Mouse (Mus musculus): ENCODE results near the gene Daglb. TPM values are rescaled to one million over a fixed set of nuclear protein-coding genes. Genes with fewer than 3 reads are reported as not detected.
"Not testable (repeated sequence)": the region's sequence is repeated elsewhere in the genome, so short reads cannot be mapped to it uniquely, and the experiment has no call there.

Gene Daglb
- total RNA-seq, 2 experiments from 2014 or later, result 8.1 to 9.6 TPM

DNA sequence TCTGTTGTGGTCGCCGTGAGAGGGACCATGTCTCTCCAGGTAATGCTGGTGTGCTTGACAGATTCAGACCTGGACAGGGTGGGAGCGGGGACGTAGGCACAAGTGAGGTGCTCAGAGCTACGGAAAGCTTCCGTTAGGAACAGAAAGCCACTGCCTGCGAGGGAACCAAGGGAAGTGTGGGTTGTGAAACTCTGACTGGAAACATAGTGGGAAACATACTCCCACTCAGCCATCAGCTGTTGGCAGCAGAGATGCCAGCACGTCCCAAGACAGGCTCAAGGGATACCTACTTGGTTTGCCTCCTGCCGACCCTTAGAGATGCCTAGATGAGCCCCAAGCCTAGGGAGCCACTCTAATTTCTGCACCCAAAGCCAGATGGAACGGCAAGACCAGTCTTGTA is 22.8 kb downstream of the Daglb start:
- DNase-seq, result no peak

DNA sequence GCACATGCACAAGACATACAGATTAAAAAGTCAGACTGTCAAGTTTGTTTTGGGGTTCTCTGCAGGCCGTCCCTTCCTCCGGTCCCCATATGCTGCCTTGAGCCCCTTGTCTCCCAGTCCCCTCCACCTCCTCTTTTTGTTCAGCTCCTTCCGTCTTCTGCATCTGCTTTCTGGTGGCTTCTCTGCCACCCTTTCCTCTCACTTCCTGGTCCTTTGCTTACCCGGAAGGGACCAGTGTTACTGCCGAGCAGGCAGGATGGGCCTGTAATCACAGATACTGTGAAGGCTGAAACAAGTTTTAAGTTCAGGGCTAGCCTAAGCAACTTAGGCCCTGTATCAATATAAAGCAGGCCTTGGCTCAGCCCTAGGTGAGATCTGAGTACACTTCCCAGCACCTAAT is 23.6 kb downstream of the Daglb start:
- no peak for DNase-seq

DNA sequence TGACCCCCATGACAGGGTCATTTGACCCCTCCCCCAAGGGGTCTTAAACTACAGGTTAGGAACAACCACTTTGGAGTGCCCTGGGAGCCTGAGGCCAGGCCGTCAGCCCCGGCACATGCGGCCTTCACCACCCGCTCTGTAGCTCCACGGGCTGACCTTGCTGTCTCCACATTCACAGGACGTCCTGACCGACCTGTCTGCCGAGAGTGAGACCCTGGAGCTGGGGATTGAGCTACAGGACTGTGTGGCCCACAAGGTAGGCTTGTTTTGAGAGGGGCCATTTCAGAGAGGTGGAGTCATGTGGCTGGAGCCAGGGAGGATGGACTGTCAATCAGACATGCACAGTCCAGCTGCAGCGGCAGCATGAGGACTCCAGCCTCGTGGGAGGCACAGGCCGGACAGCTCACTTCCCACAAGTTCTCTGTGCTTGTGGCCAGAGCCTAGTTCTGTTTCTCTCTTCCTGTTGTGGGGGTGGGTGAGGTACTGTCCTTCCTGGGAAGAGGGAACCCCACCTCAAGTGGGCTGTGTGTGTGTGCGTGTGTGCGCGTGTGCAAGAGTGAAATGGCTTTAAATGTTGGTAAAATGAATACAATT is 25.5 kb downstream of the Daglb start:
- peak in 1 of 2 experiments; percentile 55 for DNase-seq

DNA sequence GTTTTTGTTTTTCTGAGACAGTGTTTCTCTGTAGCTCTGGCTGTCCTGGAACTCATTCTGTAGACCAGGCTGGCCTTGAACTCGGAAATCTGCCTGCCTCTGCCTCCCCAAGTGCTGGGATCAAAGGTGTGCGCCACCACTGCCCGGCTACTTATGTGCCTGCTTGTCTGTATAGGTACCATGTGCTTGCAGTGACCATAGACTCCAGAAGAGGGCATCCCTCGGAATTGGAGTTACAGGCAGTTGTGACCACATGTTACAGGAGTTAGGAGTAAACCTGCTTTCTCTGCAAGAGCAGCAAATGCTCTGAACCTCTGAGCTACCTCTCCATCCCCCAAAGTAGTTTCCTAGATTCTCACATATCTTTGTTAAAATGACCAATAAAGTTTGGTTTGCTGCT is 27.4 kb downstream of the Daglb start:
- DNase-seq, result no peak

DNA sequence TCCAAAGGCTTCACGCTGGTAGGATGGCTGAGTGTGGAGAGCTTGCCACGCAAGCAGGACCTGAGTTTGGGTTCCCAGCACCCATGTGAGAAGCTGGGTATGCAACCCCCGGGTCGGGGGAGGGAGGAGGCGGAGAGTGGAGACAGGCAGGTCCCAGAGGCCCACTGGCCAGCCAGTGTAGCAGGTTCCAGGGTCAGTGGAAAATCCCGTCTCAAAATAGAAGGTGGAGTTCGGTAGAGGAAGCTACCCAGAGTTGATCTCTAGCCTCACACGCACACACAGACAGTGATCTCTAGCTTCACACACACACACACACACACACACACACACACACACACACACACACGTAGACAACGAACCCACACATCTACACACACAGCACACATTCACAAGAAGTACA is 28.8 kb downstream of the Daglb start:
- no peak for DNase-seq

DNA sequence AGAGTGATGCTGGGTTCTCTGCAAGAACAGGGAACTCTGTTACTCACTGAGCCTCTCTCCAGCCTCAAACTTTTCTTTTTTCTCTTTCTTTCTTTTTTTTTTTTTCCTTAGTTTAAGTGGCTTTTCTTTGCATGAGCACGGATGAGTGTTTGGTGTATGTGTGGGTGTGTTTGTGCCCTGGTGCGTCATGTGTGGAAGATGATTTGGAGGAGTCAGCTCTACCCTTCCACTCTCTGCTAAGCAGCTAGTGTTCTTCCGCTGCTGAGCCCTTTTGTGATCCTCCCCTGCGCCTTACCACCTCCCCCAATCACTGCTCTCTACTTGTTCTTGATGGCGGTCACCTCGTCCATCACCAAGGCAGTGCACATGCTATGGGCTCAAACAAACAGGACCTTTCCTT is 31.3 kb downstream of the Daglb start:
- no peak for DNase-seq

DNA sequence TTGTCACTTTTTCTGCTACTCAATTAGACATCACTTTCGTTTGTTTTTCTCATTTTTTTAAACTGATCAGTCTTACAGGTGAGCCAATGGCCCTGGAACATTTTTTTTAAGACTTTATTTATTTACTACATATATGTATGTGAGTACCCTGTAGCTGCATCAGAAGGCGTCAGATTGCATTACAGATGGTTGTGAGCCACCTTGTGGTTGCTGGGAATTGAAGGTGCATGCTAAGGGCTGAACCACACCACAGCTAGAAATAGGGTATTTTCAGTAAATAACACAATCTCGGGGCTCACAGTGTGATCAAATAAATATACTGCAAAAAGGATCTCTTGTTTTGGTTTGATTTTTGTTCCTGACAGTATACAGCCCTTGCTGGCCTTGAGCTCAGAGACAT is 33.1 kb downstream of the Daglb start:
- no peak for DNase-seq

DNA sequence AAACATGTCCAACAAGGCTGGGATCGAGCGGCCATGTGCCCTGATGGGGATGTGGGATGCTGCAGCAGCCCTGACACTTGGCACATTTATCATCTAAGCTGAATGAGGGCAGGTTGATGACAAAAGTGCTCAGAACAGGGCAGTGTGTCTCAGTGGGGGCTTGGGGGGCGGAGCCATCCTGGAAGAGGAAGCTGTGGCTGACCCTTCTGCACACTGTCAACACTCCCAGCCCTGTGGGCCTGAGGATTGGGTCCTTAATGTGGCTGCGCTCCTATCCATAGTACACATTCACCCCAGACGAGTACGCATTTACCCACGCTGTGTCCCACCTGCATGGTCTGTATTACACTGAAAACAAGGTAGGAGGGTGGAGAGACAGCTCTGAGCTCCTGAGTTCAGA is 34.8 kb downstream of the Daglb start:
- DNase-seq, result no peak

DNA sequence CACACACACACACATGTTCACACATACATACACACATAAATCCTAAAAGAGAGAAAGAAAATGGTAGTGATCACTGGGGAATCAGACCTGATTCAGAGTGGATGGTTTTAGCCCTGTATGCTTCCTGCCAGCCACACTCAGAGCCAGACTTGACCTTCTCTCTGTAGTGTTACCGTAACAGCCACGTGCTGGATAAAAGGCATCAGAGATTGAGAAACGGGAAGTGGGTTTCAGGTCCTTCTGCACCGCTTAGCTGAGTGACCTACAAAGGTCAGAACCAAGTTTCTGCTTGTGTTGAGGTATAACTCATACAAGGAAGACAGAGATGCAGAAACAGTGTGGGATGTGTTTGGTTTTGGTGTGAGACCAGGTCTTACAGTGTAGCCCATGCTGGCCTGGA is 35.3 kb downstream of the Daglb start:
- DNase-seq, result no peak

DNA sequence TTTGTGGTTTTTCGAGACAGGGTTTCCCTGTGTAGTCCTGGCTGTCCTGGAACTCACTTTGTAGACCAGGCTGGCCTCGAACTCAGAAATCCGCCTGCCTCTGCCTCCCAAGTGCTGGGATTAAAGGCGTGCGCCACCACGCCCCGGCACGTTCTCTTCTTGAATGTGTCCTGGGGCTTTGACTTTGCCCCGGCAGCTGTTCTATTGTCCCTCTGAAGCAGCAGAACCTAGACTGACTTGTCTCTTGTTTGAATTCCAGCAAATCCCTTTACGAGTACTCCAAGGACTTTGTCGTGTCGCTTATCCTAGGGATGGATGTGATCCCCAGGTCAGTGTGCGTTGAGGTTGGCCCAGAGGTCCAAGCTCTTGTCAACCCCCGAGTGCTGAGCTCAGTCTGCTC is 36.3 kb downstream of the Daglb start:
- DNase-seq, result not testable (repeated sequence)

DNA sequence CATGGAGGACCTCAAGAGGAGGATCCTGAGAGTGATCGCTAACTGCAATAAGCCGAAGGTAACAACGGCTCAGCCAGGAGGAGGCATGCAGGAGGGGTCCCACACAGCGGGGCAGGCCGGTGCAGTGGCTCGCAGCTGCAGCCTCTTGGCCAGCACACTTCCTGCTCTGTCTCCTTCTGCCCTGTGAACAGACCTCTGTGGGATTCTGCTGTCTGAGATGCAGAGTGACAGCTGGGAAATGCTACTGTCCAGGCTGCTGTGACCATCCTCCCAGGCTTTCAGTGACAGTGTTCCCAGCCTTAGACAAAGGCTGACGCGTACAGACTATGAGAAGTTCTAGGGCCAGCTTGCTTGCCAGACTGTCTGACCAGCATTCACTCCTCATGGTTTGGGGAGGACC is 36.8 kb downstream of the Daglb start:
- no peak for DNase-seq

DNA sequence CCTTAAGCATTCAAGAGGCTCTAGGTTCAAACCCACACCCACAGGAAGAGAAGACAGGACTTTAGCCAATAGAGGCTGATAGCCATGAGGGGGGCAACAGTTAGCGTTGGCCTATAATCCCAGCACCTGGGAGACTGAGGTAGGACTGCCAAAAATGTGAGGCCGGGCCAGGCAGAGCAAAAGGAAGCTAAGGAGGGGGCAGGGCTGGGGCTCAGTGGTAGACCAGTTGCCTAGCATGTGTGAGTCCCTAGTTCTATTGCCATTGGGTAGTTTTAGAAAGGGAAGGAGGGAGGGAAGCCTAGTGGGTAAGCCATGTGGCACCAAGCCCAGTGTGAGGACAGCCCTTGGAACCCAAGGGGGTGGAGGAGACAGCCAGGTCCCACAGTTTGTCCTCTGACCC is 37.3 kb downstream of the Daglb start:
- no peak for DNase-seq

DNA sequence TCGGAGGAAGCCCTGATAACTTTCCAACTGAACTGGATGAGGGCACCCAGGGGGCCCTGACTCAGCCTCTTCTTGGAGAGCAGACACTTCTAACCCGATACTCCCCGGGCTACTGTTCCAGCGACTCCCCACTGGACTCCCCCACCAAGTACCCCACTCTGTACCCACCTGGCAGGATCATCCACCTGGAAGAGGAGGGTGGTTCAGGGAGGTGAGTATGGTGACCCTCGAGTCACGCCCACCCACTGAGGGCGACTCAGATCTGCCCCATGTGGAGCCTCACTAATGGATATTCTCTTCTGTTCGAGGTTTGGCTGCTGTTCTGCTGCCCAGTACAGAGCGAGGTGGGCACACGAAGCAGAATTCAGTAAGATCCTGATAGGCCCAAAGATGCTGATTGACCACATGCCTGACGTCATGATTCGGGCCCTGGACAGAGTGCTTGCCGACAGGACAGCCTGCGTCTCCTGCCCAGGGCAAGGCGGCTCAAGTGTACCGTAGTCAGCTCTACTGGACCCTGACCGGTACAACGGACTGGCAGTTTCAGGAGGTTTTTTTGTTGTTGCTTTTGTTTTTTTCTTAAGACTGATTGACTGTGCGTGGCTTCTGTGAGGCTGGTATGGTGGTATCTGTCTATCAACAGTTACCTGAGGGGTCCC is 38.6 kb downstream of the Daglb start:
- DNase-seq, result no peak

DNA sequence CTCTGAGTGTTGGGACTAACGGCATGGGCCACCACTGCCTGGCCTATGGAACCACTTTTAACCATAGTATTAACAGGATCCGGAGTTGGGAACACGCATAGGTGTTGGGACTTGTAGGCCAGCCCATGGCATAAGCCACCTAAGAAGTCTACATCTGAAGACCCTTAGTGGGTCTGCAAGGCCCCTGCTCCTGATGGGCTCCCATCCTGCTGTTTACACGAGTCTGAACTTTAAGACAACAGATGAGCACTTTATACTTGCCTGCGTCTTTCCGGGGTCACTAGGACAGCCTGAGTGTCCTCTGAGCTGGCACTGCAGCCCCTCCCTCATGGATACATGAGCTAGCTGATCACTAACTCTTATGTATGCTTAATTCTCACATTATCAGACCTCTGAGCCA is 39.4 kb downstream of the Daglb start:
- DNase-seq, result no peak

DNA sequence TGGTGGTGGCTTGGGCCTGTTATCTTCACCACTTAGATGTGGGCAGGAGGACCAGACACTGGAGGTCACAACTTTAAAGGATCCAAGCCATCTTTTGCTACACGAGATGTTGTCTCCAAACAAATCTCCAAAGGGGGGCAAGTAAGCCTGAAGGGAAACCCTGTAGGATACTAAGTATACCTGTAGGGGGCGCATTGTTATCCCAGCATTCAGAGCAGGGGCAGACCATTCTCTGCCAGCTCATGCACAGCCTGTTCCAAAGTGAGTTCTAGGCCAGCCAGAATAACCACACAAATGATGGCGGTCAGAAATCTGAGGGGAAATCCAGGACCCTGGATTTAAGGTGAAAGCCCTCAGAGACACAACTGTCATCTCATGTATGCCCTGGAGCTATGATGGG is 40.1 kb downstream of the Daglb start:
- peak in 1 of 2 experiments; percentile 44 for DNase-seq

DNA sequence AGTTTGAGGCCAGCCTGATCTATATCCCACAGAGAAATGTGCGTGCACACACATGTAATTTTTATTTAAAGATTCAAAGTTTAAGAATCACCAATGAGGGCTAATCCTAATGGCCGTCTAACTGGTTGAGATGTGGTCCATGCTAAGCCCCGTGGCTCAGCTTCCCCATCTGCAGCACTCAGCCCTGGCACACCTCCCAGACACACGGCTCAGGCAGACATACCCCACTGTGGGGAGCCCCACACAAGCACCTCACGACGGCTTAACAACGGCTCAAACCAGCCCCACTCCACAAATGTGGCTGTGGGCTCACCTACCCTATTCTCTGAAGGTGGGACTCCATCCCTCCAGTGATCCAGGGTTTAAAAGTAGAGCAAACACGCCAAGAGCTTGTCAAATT is 40.7 kb downstream of the Daglb start:
- DNase-seq, result no peak

DNA sequence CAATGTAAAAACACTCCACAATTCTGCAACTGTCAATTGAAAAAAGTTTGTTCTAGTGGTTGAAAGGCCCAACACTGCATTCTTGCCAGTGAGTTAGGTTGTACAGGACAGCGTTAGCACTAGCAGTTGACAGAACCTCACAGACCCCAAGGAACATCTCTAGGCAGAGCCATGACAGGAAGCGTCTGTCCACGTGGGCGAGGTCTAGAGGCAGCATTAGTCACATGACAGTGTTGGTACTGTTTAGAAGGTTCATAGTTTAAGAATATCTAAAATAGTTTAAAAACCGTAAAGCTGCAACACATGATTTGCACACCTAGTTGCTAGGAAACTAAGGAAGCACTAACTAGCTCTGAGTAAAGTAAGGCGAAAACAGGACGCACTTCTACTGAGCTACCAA is 41.2 kb downstream of the Daglb start:
- DNase-seq, result no peak

DNA sequence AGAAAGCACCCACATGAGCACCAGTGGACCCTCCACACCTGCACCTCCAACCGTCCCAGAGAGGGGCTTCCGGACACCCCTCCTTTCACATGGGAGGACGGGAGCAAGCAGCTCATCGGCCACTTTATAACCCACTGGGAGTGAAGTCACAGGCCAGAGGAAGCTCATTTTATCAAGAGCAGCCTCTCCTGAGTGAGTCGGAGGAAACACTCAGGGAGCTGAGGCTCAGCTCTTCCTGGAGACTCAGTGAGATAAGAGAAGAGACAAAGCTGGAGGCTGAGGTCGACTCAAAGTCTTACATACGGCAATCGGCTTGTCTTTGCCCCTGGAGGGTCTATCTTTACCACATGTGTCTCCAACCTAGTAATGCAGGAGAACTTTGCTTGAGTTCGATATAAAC is 44.9 kb downstream of the Daglb start:
- DNase-seq, result no peak

DNA sequence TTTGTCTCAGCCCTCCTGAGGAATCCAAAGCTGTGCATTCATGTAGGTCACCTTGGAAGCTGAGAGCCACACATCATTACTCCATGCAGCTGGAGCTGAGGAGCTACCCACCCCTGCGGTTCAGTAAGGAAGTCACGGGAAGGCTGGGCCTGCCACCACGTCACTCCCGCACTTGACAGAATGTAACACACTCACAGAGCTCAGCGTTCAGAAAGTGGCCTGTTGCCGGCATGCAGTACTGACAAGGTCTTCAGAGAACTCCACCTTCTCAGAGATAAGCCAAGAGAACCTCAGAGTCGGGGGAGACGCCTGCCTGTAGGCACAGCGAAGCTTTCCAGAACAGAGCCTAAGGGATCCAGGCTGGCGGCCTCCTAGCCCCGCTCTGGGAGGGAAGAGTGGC is 45.4 kb downstream of the Daglb start:
- peak; percentile 56 to 63 for DNase-seq

DNA sequence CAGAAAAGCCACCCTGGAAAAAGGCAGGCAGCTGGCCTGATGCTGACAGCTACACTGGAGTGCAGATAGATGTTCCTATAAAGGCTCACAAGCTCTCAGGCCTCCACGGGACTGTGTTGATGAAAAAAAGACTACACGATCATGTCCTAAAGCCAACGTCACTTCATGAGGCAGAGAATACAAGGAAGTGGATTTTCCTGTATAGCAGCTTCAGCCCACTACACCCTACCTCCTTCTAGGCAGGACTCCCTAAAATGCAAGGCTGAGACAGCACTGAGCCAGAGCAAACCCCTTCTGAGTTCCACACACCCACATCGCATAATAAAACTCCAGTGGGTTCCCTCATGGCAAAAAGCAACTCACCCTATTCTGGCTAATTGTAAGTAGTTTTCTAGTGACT is 47.2 kb downstream of the Daglb start:
- DNase-seq, result peak in 1 of 2 experiments; percentile 29

DNA sequence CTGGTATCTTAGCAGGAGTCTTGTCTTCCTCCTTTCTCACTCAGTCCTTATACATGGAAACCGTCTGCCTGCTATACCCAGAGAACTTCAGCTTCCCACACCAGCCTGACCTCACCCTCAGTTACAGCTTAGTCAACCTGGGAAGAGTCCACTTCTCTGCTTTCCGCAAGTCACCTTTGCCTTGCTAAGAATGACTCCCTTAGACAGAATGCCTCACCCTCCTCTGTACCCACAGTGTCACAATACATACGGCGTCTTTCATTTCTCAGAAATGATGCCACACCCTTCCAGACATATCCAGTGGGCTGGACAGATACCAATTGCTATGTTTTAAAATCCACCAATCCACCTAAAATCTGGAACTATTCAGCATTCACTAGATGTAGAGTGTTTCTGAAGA is 47.9 kb downstream of the Daglb start:
- DNase-seq, result peak in 1 of 2 experiments; percentile 19

DNA sequence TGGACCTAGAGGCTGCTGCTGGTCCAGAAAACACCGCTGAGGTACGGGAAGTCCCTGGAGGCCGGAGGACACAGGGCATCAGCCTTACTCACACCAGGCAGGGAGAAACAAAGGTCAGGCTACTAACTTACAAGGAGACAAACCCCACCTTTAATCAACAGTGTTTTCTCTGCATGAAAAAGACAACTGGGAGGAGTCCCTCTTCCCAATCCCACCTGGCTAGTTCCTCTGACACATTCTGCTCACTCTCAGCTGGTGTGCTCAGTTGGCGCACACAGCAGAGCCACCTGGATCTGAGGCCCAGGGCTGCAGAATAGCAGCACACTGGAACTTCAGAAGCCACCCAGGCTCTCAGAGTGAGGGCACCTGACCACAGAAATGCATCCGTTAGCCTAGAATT is 50.5 kb downstream of the Daglb start:
- DNase-seq, result no peak

DNA sequence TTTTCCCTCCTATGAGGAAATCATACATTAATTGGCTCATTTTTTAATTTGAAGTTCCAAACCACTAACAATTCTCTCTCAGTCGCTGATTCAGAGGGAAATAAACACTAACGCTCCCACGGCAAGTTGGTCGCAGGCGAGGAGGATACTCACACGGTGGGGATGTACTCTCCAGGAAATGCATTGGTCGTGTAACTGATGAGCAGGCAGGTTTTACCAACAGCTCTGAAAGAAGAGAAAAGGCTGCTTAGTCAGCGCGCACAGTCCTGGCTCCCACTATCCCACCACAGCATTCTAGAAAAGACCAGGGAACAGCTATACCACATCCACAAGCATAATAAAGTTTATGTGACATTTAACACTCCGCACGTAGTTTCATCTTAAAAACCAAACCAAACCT is 52.6 kb downstream of the Daglb start:
- DNase-seq, result no peak

DNA sequence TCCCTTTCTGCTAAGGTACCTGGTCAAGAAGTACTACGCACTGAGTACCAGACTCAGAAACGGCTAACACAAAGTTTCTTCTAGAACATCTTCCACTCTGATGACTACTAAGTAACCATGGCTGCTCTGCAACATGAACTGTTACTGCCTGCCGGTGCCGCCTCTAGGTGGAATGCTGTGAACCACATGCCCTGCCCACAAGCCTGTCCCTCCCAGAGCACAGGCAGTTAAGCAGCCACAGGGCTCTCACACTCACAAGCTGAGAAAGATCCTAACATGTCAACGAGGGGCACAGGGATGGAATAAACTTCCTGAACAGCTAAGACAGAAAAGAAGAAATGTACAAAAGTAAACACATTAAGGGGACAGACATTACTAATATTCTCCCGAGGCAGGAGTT is 53.1 kb downstream of the Daglb start:
- no peak for DNase-seq
